Mouse (Mus musculus): ENCODE measurements around the gene Foxred1.

Foxred1 gene

GRCm38 (mm10) chr9:35188700-35189099, 22.2 kb downstream of the Foxred1 start:
- DNase-seq = no peak

- DNase-seq = no peak
Measured at GRCm38 (mm10) chr9:35187351-35187903, 23.4 kb downstream of the Foxred1 start.

GRCm38 (mm10) chr9:35186430-35186829, 24.4 kb downstream of the Foxred1 start:
- no peak for DNase-seq

- DNase-seq = no peak
Measured at GRCm38 (mm10) chr9:35183359-35183758, 27.5 kb downstream of the Foxred1 start.

GRCm38 (mm10) chr9:35182832-35183231, 28.0 kb downstream of the Foxred1 start:
- no peak for DNase-seq

GRCm38 (mm10) chr9:35176124-35176659, 34.7 kb downstream of the Foxred1 start:
- no peak for DNase-seq

GRCm38 (mm10) chr9:35175251-35176123, 35.4 kb downstream of the Foxred1 start, which contains the start of gene Dcps:
TSS of gene Dcps (minus strand) at chr9:35176061.
- DNase-seq = peak; percentile 94 to 97

- no peak for DNase-seq
Measured at GRCm38 (mm10) chr9:35173331-35173730, 37.5 kb downstream of the Foxred1 start.

GRCm38 (mm10) chr9:35170071-35170470, 40.8 kb downstream of the Foxred1 start:
- DNase-seq = no peak

- DNase-seq = no peak
Measured at GRCm38 (mm10) chr9:35166798-35167635, 43.8 kb downstream of the Foxred1 start.

GRCm38 (mm10) chr9:35166144-35166797, 44.6 kb downstream of the Foxred1 start:
- no peak for DNase-seq

GRCm38 (mm10) chr9:35164142-35164874, 46.5 kb downstream of the Foxred1 start:
- no peak for DNase-seq

GRCm38 (mm10) chr9:35163011-35163690, 47.7 kb downstream of the Foxred1 start:
- DNase-seq = no peak

GRCm38 (mm10) chr9:35161721-35162120, 49.1 kb downstream of the Foxred1 start:
- DNase-seq = no peak

- no peak for DNase-seq
Measured at GRCm38 (mm10) chr9:35160662-35161061, 50.2 kb downstream of the Foxred1 start.

GRCm38 (mm10) chr9:35158477-35158876, 52.4 kb downstream of the Foxred1 start:
- no peak for DNase-seq

- no peak for DNase-seq
Measured at GRCm38 (mm10) chr9:35156862-35157261, 54.0 kb downstream of the Foxred1 start.

- no peak for DNase-seq
Measured at GRCm38 (mm10) chr9:35156002-35156710, 54.7 kb downstream of the Foxred1 start.

Measured in thymus, postnatal 36 days (tissue).